Mouse (Mus musculus): ENCODE results near the gene Stk38.

The Stk38 gene

GRCm38 (mm10) chr17:28994615-28995014 lies 13.2 kb downstream of the Stk38 start:
- no peak for TF ChIP-seq GATA4 (IDR thresholded peaks at IDR 0.05; ENCODE audit: insufficient replicate concordance, low read length)

GRCm38 (mm10) chr17:28992105-28992504 lies 15.7 kb downstream of the Stk38 start:
- TF ChIP-seq GATA4 (IDR thresholded peaks at IDR 0.05; ENCODE audit: insufficient replicate concordance, low read length), result no peak

DNA sequence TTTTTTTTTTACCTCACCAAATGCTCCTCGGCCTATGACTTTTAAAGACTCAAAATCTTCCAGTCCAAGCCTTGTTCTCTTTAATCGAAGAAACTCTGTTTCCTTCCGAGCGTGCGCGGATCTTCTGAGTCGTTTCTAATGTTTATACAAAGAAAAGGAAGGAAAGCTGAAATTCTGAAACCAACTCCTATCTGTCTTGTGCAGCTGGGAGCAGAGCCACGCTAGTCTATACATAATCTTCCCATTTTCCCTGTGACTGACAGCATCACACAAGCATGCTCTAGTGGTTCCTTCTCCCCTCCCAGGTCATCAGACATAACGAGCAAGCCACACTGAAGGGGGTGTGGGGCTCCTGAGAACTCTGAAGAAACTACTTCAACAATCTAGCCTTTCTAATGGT lies 16.5 kb downstream of the Stk38 start:
- TF ChIP-seq GATA4 (IDR thresholded peaks at IDR 0.05; ENCODE audit: insufficient replicate concordance, low read length), result no peak

GRCm38 (mm10) chr17:28990060-28990459 lies 17.7 kb downstream of the Stk38 start:
- TF ChIP-seq GATA4 (IDR thresholded peaks at IDR 0.05; ENCODE audit: insufficient replicate concordance, low read length), result no peak

- TF ChIP-seq GATA4 (IDR thresholded peaks at IDR 0.05; ENCODE audit: insufficient replicate concordance, low read length), result no peak
Measured at GRCm38 (mm10) chr17:28988996-28989395, 18.8 kb downstream of the Stk38 start.

- no peak for TF ChIP-seq GATA4 (IDR thresholded peaks at IDR 0.05; ENCODE audit: insufficient replicate concordance, low read length)
Measured at GRCm38 (mm10) chr17:28988291-28988690, 19.5 kb downstream of the Stk38 start.

GRCm38 (mm10) chr17:28987713-28988112 lies 20.1 kb downstream of the Stk38 start:
- TF ChIP-seq GATA4 (IDR thresholded peaks at IDR 0.05; ENCODE audit: insufficient replicate concordance, low read length), result no peak

DNA sequence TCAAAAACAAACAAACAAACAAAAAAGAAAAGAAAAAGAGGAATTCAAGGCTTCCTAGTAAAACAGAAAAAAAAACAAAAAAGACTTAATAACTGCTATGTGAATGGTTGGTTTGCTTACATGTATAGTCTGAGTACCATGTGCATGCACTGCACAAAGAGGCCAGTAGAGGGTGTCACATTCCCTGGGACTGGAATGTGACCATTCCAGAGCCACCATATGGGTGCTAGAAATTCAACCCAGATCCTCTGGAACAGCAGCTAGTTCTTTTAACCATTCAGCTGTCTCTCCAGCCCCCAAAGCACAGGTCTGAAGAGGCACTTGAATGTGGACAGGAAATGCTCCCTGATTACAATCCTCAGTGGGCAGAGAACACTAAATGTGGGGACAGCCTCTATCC lies 21.0 kb downstream of the Stk38 start:
- TF ChIP-seq GATA4 (IDR thresholded peaks at IDR 0.05; ENCODE audit: insufficient replicate concordance, low read length), result no peak

DNA sequence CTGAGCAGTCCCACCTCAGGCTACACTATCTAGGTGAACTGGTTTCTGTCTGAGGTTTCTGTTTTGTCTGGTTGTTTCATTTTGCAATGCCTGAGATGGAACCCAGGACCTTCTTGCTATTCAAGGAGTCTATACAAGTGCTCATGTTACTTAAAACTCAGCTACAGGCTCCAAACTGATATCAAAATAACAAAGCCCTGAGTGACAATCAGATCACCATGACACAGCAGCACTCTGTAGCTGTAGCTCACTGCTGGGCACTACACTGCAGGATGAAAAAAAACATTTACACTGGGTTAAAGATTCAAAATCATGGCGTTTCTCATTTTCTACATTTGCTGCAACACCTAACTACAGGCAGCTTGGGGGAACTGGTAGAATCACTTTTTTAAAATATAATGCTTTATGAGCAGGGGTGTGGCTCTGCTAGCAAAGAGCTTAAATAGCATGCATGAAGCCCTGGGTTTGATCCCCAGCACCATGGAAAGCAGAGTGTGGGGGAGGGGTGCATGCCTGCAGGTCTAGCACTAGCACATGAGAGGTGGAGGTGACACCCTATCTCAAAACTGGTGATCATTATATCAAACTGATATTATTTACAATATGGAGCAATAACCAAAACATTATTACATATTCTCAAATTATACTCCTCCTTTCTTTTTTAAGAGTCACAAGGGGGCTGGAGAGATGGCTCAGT lies 22.9 kb downstream of the Stk38 start:
- TF ChIP-seq GATA4 (IDR thresholded peaks at IDR 0.05; ENCODE audit: insufficient replicate concordance, low read length), result no peak

DNA sequence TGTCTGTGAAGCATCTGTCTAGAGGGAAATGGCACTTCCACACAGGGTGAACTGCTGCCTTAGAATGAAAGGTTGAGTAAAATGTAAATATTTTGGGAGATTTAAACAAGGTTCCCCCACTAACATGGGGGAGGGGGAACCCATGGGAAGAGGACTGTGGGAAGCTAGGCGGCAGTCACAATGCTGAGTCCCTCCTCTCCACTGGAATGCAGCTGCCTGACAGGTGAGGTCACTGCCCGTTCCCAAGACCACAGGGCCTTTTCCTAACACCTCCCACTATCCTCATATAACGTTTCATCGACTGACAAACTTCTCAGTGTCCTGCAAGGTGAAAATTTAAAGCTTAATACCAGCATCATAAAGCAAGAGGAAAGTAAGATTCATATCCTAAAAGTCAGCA lies 25.2 kb downstream of the Stk38 start:
- no peak for TF ChIP-seq GATA4 (IDR thresholded peaks at IDR 0.05; ENCODE audit: insufficient replicate concordance, low read length)

DNA sequence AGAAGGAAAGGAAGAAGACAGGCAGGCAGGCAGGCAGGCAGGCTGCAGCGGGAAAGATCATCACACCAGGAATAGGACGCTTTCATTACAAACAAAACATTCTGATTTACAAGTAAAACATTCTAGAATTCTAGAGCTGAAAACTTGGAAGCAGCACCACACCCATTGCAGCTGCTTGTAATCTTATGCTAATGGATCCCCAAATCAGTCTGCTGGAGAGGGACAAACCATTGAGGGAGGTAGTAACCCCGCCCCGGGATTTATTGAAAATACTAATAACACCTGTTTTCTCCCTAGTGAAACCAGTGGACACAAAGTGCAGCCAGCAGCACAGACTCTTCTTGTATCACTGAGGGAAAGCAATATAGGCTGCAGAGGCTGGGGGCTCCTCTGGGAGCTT lies 26.7 kb downstream of the Stk38 start:
- no peak for TF ChIP-seq GATA4 (IDR thresholded peaks at IDR 0.05; ENCODE audit: insufficient replicate concordance, low read length)

DNA sequence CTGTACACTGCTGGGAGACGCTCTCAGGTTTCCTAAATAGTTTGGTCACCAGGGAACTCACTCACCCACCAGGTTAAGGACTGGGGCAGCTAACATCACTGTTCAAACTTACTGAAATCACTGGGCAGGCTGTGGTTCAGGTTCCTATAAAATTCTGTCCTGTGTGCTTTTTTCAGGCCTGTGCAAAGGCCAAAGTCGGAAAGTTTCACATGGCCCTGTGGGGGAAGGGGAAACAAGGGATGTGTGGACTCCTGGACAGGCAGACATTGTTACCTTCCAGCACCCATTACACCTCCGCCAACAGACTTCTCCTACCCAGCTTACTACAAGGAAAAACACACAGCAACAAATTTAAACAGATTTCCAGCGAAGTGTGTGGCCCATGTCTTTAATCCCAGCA lies 28.7 kb downstream of the Stk38 start:
- no peak for TF ChIP-seq GATA4 (IDR thresholded peaks at IDR 0.05; ENCODE audit: insufficient replicate concordance, low read length)

DNA sequence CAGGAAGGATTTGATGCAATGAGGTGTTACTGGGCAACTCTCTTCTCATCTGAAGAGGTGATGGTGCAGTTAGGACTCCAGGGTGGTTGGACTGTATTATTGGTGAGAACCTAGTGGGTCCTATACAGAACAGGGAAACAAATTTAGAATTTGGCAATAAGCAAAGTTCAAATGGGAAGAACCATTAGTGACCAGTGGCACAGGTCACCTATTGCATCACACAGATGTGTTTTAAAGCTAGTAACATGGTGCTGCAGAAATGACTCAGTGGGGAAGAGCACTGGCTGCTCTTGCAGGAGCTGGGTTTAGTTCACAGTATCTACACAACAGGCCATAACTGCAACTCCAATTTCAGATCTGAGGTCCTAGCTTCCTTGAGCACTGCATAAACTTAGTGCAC lies 37.7 kb downstream of the Stk38 start:
- TF ChIP-seq GATA4 (IDR thresholded peaks at IDR 0.05; ENCODE audit: insufficient replicate concordance, low read length), result no peak

DNA sequence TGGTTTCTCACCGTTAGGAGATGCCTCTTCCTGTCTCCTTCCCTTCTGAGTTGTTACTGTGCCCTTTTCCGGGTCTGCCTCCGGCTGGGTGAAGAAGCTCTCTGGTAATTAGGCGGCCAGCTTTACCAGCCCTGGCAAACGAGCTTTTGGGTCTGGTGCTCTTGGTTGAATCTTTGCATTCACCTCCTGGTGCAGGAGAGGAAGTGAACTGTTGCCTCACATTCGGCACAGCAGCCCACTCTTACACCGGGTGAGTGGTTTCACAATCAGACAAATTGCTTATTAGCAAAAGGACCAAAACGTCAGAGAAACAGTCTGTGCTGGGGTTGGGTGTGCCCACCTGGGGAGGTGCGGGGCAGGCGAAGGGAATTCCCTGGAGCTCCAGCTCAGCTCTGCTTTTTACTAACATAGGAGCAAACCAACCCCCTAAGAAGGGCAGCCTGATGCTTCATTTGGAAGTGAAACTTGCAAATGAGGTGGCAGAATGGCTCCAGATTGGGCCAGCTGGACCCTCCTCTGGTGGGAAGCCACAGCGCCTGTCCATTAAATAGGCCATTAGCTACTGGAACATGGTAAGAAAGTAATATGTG lies 40.7 kb downstream of the Stk38 start:
- TF ChIP-seq GATA4 (IDR thresholded peaks at IDR 0.05; ENCODE audit: insufficient replicate concordance, low read length), result no peak

DNA sequence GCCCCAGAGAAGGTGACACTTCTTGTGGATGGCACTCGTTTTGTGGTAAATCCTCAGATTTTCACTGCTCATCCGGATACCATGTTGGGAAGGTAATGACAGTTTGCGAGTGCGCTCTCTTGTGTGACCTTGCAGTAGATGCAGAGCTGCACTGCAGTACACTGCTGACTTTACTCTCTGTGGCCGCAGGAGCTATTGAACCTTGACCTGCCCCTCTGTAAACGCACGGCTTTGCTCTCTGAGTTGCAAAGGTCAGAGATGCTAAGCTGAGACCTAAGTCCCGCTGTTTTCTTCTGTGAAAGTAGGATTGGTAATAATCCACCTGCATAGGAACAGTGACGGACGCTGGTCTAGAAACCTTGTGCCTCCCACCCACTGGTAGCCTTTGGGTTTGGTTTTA lies 46.2 kb downstream of the Stk38 start:
- no peak for TF ChIP-seq GATA4 (IDR thresholded peaks at IDR 0.05; ENCODE audit: insufficient replicate concordance, low read length)

DNA sequence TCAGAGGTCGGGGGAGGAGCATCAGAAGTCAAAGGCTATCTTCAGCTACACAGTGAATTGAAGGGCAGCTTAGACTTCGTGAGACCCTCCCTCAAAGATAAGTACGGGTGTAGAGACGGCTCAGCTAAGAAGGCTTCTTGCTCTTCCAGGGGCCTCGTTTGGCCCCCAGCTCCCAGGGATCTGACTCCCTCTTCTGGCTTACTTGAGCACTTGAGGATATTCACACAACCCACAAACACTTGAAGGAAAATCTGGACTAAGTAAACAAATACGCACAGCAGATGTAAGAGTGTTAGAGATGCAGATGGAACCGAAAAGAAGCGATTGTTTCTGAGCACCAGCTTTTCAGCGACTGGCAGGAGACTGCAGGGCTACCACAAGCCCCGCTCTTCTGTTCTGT lies 47.2 kb downstream of the Stk38 start:
- no peak for TF ChIP-seq GATA4 (IDR thresholded peaks at IDR 0.05; ENCODE audit: insufficient replicate concordance, low read length)

- TF ChIP-seq GATA4 (IDR thresholded peaks at IDR 0.05; ENCODE audit: insufficient replicate concordance, low read length), result no peak
Measured at GRCm38 (mm10) chr17:28954416-28954815, 53.4 kb downstream of the Stk38 start.
